8 mouse cellular contexts compared by ENCODE assay signal in the genomic region with DNA sequence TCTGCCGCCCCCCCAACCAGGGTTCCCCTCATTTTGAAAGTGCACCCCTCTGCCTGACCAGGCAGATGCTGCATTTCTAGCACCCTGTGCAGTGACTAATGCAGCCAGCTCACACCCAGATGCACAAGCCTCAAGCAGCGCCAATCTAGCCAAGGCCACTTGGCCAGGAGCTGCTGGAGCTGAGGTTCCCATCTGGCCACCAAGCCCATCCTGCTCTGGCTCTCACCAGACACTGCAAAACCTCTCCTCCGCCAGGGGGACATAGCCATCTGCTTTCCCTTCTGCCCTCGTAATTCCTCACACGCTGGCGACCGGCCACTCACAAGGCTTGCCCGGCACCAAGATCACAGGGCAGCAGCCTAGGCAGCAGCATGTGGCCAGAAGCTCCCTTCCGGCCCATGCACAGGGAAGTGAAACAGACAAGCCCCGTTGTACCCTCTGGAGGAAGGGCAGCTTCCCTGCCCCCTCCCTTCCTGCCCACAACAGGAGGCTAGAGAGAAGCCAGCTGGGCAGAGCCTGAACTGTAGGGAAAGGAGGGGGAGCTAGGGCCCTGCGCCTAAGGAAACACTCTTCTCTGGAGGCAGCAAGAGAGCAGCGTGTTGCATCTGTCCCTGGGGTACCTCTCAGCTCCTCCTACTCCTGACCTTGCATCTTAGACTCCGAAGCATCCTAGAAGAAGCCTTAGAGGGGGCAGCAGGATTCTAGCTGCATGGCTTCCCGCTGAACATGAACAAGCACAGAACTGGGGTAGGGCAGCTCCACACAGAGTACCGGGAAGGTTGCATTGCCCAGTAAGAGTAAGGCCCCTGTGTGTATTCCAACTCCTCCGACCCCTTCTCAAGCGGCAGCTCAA.
DNase-seq lines count a peak whose midpoint lies in the region; ATAC-seq and TF ChIP-seq lines count a peak whose summit lies in the region.

No protein-coding gene starts in this region.

- no peak overlapping the region for H3K27ac ChIP-seq in embryonic fibroblast, embryonic 13.5 days (ENCODE audit: insufficient read depth, low read length)
- H3K27ac ChIP-seq in heart, embryonic 10.5 days, result peak overlapping the region; percentile 82
- 0 out of 2 replicates have a peak overlapping the region, but pooled peaks have one; percentile 8 for H3K27ac ChIP-seq in kidney, embryonic 14.5 days (ENCODE audit: low read depth, low read length)
- H3K27ac ChIP-seq in limb, embryonic 13.5 days, result no peak overlapping the region
- H3K27ac ChIP-seq in midbrain, embryonic 13.5 days, result peak overlapping the region; percentile 46; the same call in 1 of the 2 replicates
- H3K27ac ChIP-seq in small intestine, adult 2 months (ENCODE audit: insufficient read depth, low read depth, low read length), result no peak overlapping the region

- H3K36me3 ChIP-seq in heart, embryonic 10.5 days, result no peaks in the 10 kb centered on the region
- no peaks in the 10 kb centered on the region for H3K36me3 ChIP-seq in kidney, embryonic 14.5 days (ENCODE audit: control insufficient read depth, insufficient read depth, low read length)
- H3K36me3 ChIP-seq in limb, embryonic 13.5 days, result no peaks in the 10 kb centered on the region
- H3K36me3 ChIP-seq in midbrain, embryonic 13.5 days, result no peaks in the 10 kb centered on the region
- no peaks in the 10 kb centered on the region for H3K36me3 ChIP-seq in small intestine, adult 2 months (ENCODE audit: control insufficient read depth, insufficient read depth, low read length)

- no peak for TF ChIP-seq POLR2A in embryonic fibroblast, embryonic 13.5 days (IDR thresholded peaks at IDR 0.05; ENCODE audit: low read depth, low read length)
- no peak for TF ChIP-seq POLR2A in small intestine, adult 2 months (IDR thresholded peaks at IDR 0.05; ENCODE audit: low read depth, low read length)

- peak overlapping the region; percentile 40 for H3K9ac ChIP-seq in kidney, embryonic 14.5 days (ENCODE audit: low read depth, low read length)
- peak overlapping the region; percentile 35 for H3K9ac ChIP-seq in limb, embryonic 13.5 days
- peak overlapping the region; percentile 28; the same call in 1 of the 2 replicates for H3K9ac ChIP-seq in midbrain, embryonic 13.5 days (replicated peaks)

- no peak overlapping the region for H3K4me3 ChIP-seq in embryonic fibroblast, embryonic 13.5 days (ENCODE audit: insufficient read depth, low read length)
- peak overlapping the region; percentile 53 for H3K4me3 ChIP-seq in heart, embryonic 10.5 days
- peak overlapping the region; percentile 17 for H3K4me3 ChIP-seq in kidney, embryonic 14.5 days (ENCODE audit: low read length)
- peak overlapping the region; percentile 14 for H3K4me3 ChIP-seq in limb, embryonic 13.5 days
- H3K4me3 ChIP-seq in midbrain, embryonic 13.5 days (replicated peaks), result 0 out of 2 replicates have a peak overlapping the region, but pooled peaks have one; percentile 0
- 0 out of 2 replicates have a peak overlapping the region, but pooled peaks have one; percentile 2 for H3K4me3 ChIP-seq in small intestine, adult 2 months (ENCODE audit: low read depth, low read length)

- peak; percentile 45; the same call in 1 of the 2 replicates for TF ChIP-seq CTCF in embryonic fibroblast, embryonic 13.5 days (IDR thresholded peaks at IDR 0.05; ENCODE audit: borderline replicate concordance, insufficient read depth, low read length)
- TF ChIP-seq CTCF in small intestine, adult 2 months (IDR thresholded peaks at IDR 0.05; ENCODE audit: extremely low read depth, insufficient read length, insufficient replicate concordance, low read depth, low read length), result peak; percentile 45; the same call in 1 of the 2 replicates

- WGBS in heart, embryonic 10.5 days, result 10% methylated on average over 17 of the region's 17 CpGs
- WGBS in kidney, embryonic 14.5 days, result 12% methylated on average over 17 of the region's 17 CpGs
- WGBS in limb, embryonic 13.5 days, result 15% methylated on average over 17 of the region's 17 CpGs
- 8% methylated on average over 17 of the region's 17 CpGs for WGBS in midbrain, embryonic 13.5 days
- 42% methylated on average over 17 of the region's 17 CpGs for WGBS in small intestine, adult 2 months

- H3K4me2 ChIP-seq in kidney, embryonic 14.5 days (replicated peaks; ENCODE audit: low read depth, low read length), result peak overlapping the region; percentile 41
- peak overlapping the region; percentile 55 for H3K4me2 ChIP-seq in limb, embryonic 13.5 days (replicated peaks)
- peak overlapping the region; percentile 41 for H3K4me2 ChIP-seq in midbrain, embryonic 13.5 days (replicated peaks)

- peaks cover 58% of the 10 kb centered on the region for H3K27me3 ChIP-seq in heart, embryonic 10.5 days (ENCODE audit: insufficient read depth, poor library complexity, severe bottlenecking)
- no peaks in the 10 kb centered on the region for H3K27me3 ChIP-seq in kidney, embryonic 14.5 days (ENCODE audit: control insufficient read depth, insufficient read depth, low read length)
- peaks cover 33% of the 10 kb centered on the region for H3K27me3 ChIP-seq in limb, embryonic 13.5 days
- H3K27me3 ChIP-seq in midbrain, embryonic 13.5 days, result 0 out of 2 replicates have a peak, but pooled peaks cover 10% of the 10 kb centered on the region
- no peaks in the 10 kb centered on the region for H3K27me3 ChIP-seq in small intestine, adult 2 months (ENCODE audit: control insufficient read depth, insufficient read depth, low read length)

- 0 out of 2 replicates have a peak, but pooled peaks cover 16% of the 10 kb centered on the region for H3K4me1 ChIP-seq in embryonic fibroblast, embryonic 13.5 days (ENCODE audit: control insufficient read depth, insufficient read depth, low read length)
- H3K4me1 ChIP-seq in heart, embryonic 10.5 days, result peaks cover 57% of the 10 kb centered on the region
- peaks cover 23% of the 10 kb centered on the region for H3K4me1 ChIP-seq in kidney, embryonic 14.5 days (ENCODE audit: control insufficient read depth, insufficient read depth, low read length)
- peaks cover 44% of the 10 kb centered on the region for H3K4me1 ChIP-seq in limb, embryonic 13.5 days
- peaks cover 23% of the 10 kb centered on the region for H3K4me1 ChIP-seq in midbrain, embryonic 13.5 days (replicated peaks)
- peaks cover 10% of the 10 kb centered on the region; the same call in 1 of the 2 replicates for H3K4me1 ChIP-seq in small intestine, adult 2 months (ENCODE audit: control insufficient read depth, insufficient read depth, insufficient read length, low read length)

- peak; percentile 84 for ATAC-seq in kidney, embryonic 14.5 days (ENCODE audit: low FRiP score, low TSS enrichment)
- peak; percentile 68 for ATAC-seq in limb, embryonic 13.5 days (ENCODE audit: low FRiP score, low read depth)
- peak; percentile 92 for ATAC-seq in midbrain, embryonic 13.5 days
- ATAC-seq in erythroblast, adult 5-6 weeks (replicated peaks; ENCODE audit: low FRiP score, poor library complexity, severe bottlenecking), result no peak

- no peaks in the 10 kb centered on the region for H3K9me3 ChIP-seq in heart, embryonic 10.5 days
- H3K9me3 ChIP-seq in kidney, embryonic 14.5 days (ENCODE audit: control insufficient read depth, low read length), result no peaks in the 10 kb centered on the region
- H3K9me3 ChIP-seq in limb, embryonic 13.5 days, result no peaks in the 10 kb centered on the region
- no peaks in the 10 kb centered on the region for H3K9me3 ChIP-seq in midbrain, embryonic 13.5 days

- peak; percentile 27 to 41 for DNase-seq in adrenal gland, postnatal 4 days (ENCODE audit: low spot score in 2 of 2)
- peak; percentile 90 for DNase-seq in heart, embryonic 10.5 days (ENCODE audit: low spot score)

Comparison
In these comparisons a context has a peak if more than half of its experiments do, and no peak if none do; other contexts are left out.
1. H3K27ac ChIP-seq: peak in heart, embryonic 10.5 days (single experiment), kidney, embryonic 14.5 days (single experiment) and midbrain, embryonic 13.5 days (single experiment); none in embryonic fibroblast, embryonic 13.5 days (single experiment), limb, embryonic 13.5 days (single experiment) and small intestine, adult 2 months (single experiment).
2. Peak in every context shown above with its lines, with median percentiles within 50 percentile points of each other: H3K4me2 ChIP-seq and H3K9ac ChIP-seq.